Mouse (Mus musculus): ENCODE measurements around the gene Ksr2. TPM values are rescaled to one million over a fixed set of nuclear protein-coding genes. Genes with fewer than 3 reads are reported as not detected.
"Not testable (repeated sequence)": the region's sequence is repeated elsewhere in the genome, so short reads cannot be mapped to it uniquely, and the experiment has no call there.

The Ksr2 gene
- polyA plus RNA-seq, 1 experiment from 2014 or later: 0.46 TPM

DNA sequence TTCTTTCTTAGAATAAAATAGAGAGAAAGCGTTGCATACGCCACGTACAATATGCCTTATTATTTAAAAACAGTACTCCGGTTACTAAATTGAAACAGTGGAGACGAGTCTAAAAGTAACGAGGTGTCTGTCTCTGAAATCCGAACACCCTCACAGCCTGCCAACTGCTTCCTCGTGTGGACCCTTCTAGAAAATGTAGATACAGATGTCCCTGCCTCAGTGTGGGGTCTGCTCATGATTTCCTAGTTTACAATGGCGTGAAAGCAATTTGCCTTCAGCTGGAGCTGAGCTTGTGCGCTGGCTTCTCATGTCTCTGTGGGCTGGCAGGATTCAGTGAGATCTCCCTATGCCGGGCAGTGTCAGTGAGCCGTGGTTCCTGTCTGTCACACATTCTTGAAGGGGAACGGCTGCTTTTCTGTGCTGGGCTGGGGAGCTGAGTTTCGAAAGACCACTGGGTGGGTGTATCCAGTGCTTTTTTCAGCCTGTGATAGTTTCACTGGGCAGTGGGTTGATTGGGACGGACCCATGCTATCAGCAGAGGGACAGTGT lies 194.0 kb downstream of the Ksr2 start:
- 64% methylated on average over 15 of the region's 15 CpGs for WGBS
- H3K9me3 ChIP-seq: no peaks in the 10 kb centered on the region
- H3K4me1 ChIP-seq (replicated peaks): no peaks in the 10 kb centered on the region
- no peak for ATAC-seq
- no peaks in the 10 kb centered on the region for H3K27me3 ChIP-seq (replicated peaks)
- no peak overlapping the region for H3K4me2 ChIP-seq (replicated peaks)
- H3K36me3 ChIP-seq: no peaks in the 10 kb centered on the region
- no peak overlapping the region for H3K9ac ChIP-seq
- no peak overlapping the region for H3K27ac ChIP-seq
- no peak overlapping the region for H3K4me3 ChIP-seq (replicated peaks)

- H3K4me2 ChIP-seq (replicated peaks): no peak overlapping the region
- no peaks in the 10 kb centered on the region for H3K36me3 ChIP-seq
- H3K27ac ChIP-seq: no peak overlapping the region
- H3K4me1 ChIP-seq (replicated peaks): no peaks in the 10 kb centered on the region
- peak; percentile 36; the same call in 1 of the 2 replicates for ATAC-seq
- H3K27me3 ChIP-seq (replicated peaks): no peaks in the 10 kb centered on the region
- 44% methylated on average over 5 of the region's 5 CpGs for WGBS
- H3K9ac ChIP-seq: no peak overlapping the region
- no peaks in the 10 kb centered on the region for H3K9me3 ChIP-seq
- H3K4me3 ChIP-seq (replicated peaks): no peak overlapping the region
These were observed 200.7 kb downstream of the Ksr2 start for GRCm38 (mm10) chr5:117614331-117615024.

GRCm38 (mm10) chr5:117620292-117620691 lies 206.5 kb downstream of the Ksr2 start:
- no peak overlapping the region for H3K9ac ChIP-seq
- no peak overlapping the region for H3K4me3 ChIP-seq (replicated peaks)
- H3K36me3 ChIP-seq: no peaks in the 10 kb centered on the region
- no peak overlapping the region for H3K27ac ChIP-seq
- WGBS: 79% methylated on average over 4 of the region's 4 CpGs
- H3K27me3 ChIP-seq (replicated peaks): no peaks in the 10 kb centered on the region
- ATAC-seq: no peak
- H3K4me1 ChIP-seq (replicated peaks): no peaks in the 10 kb centered on the region
- H3K4me2 ChIP-seq (replicated peaks): no peak overlapping the region
- no peaks in the 10 kb centered on the region for H3K9me3 ChIP-seq

DNA sequence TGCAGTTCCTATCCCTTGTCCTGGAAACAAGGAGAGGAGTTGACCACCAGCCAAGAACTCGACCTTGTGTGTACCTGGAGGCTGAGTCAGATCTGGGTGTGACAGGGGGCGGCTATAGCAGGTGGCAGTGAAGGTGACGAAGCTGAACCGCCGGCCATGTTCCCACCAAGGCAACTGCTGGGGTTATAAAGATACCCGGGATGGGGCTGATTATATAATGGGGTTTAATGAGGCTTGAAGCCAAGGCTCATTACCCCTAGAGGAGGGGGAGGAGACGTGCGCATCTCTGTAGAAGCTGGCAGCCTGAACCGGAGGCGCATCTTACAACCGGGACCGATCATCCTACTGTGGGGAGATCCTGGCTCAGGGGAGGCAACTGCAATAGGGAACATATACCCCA lies 208.4 kb downstream of the Ksr2 start:
- Histone ChIP-seq H3K36me3 (no peaks in the 10 kb centered on the region), H3K27ac (no peak overlapping the region), H3K4me1 (replicated peaks) (no peaks in the 10 kb centered on the region), H3K4me3 (replicated peaks) (no peak overlapping the region), H3K9ac (no peak overlapping the region), H3K9me3 (no peaks in the 10 kb centered on the region), H3K4me2 (replicated peaks) (no peak overlapping the region), H3K27me3 (replicated peaks) (no peaks in the 10 kb centered on the region)
- 76% methylated on average over 12 of the region's 12 CpGs for WGBS
- ATAC-seq: no peak

DNA sequence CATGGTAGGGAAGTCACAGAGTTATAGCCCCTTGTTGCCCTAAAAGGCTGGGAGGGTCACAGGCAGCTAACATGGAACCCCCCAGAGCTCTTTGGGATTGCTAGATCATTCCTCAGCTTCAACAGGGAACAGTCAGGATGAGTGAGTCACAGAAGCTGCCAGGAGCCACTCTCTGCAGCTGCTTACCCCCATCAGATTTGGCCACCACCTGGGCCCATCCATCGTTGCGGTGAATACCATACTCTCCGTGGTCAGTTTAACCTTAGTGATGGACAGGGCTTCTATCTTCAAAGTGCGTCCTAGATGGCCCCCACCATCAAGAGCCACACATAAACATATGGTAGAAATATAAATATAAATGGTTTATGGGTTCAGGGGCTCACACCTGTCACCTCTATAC lies 209.4 kb downstream of the Ksr2 start:
- ATAC-seq; H3K27ac ChIP-seq; H3K4me1 ChIP-seq (replicated peaks); H3K9me3 ChIP-seq; H3K36me3 ChIP-seq; H3K27me3 ChIP-seq (replicated peaks); H3K9ac ChIP-seq; H3K4me3 ChIP-seq (replicated peaks); H3K4me2 ChIP-seq (replicated peaks): not testable (repeated sequence)
- WGBS: 84% methylated on average over 4 of the region's 4 CpGs

DNA sequence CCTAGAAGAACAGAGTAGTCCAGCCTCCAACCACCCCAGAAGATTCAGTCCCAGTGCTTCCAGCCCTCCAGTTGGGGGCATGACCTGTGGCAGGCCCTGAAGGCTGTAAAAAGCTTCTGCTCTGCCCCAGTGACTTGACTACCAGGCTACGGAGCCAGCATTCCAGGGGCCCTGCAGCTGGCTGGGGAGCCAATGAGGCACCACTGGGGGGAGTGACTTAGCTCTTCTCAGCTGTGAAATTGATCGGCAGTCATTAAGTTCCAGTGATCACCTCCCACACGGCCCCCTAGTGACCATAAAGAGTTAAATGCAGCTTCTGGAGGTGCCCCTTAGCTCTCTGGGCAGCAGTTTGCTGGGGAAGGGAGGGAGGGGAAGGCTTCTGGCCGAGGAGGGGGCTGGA lies 213.1 kb downstream of the Ksr2 start:
- Histone ChIP-seq H3K36me3 (no peaks in the 10 kb centered on the region), H3K27ac (no peak overlapping the region)
- 12% methylated on average over 4 of the region's 4 CpGs for WGBS

GRCm38 (mm10) chr5:117628351-117628750 lies 214.6 kb downstream of the Ksr2 start:
- Histone ChIP-seq H3K27ac (no peak overlapping the region), H3K4me3 (replicated peaks) (no peak overlapping the region), H3K27me3 (replicated peaks) (no peaks in the 10 kb centered on the region), H3K9ac (no peak overlapping the region), H3K4me2 (replicated peaks) (no peak overlapping the region), H3K9me3 (no peaks in the 10 kb centered on the region), H3K4me1 (replicated peaks) (no peaks in the 10 kb centered on the region), H3K36me3 (no peaks in the 10 kb centered on the region)
- WGBS: 53% methylated on average over 7 of the region's 7 CpGs
- no peak for ATAC-seq

More for the DNA sequence above, 213.1 kb downstream of the Ksr2 start:
- H3K4me1 ChIP-seq (replicated peaks): no peaks in the 10 kb centered on the region
- no peak overlapping the region for H3K9ac ChIP-seq
- H3K9me3 ChIP-seq: no peaks in the 10 kb centered on the region
- H3K4me3 ChIP-seq (replicated peaks): no peak overlapping the region
- ATAC-seq: no peak
- H3K27me3 ChIP-seq (replicated peaks): no peaks in the 10 kb centered on the region
- H3K4me2 ChIP-seq (replicated peaks): no peak overlapping the region

- ATAC-seq: no peak
- H3K9me3 ChIP-seq: no peaks in the 10 kb centered on the region
- H3K36me3 ChIP-seq: no peaks in the 10 kb centered on the region
- H3K4me2 ChIP-seq (replicated peaks): no peak overlapping the region
- H3K27ac ChIP-seq: no peak overlapping the region
- H3K9ac ChIP-seq: no peak overlapping the region
- H3K27me3 ChIP-seq (replicated peaks): no peaks in the 10 kb centered on the region
- H3K4me1 ChIP-seq (replicated peaks): no peaks in the 10 kb centered on the region
- 85% methylated on average over 14 of the region's 14 CpGs for whole genome bisulfite sequencing
- H3K4me3 ChIP-seq (replicated peaks): no peak overlapping the region
These were observed 215.8 kb downstream of the Ksr2 start for GRCm38 (mm10) chr5:117629570-117629969.

DNA sequence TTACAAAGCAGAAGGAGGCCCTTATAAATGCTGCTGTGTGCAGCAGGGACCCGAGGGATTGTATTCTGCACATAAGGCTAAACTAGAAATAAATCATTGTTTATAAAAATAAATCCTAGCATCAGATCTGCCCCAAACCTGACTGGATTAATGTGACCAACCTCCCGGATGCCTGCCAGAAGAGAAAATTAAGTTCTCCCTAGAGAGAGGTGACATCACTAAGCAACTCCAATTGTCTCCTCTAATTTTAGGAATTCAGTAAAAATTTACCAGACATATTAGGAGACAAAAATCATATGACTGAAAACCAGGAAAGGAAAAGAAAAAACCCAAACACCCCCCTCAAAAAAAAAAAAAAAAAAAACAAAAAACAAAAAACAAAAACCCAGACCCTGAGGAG lies 221.4 kb downstream of the Ksr2 start:
- no peak overlapping the region for H3K9ac ChIP-seq
- no peaks in the 10 kb centered on the region for H3K4me1 ChIP-seq (replicated peaks)
- no peak for ATAC-seq
- no peaks in the 10 kb centered on the region for H3K27me3 ChIP-seq (replicated peaks)
- H3K4me3 ChIP-seq (replicated peaks): no peak overlapping the region
- no peak overlapping the region for H3K4me2 ChIP-seq (replicated peaks)
- H3K36me3 ChIP-seq: no peaks in the 10 kb centered on the region
- no peak overlapping the region for H3K27ac ChIP-seq
- H3K9me3 ChIP-seq: no peaks in the 10 kb centered on the region
- WGBS: 48% methylated on average over 2 of the region's 2 CpGs

- WGBS: 33% methylated on average over 5 of the region's 5 CpGs
These were observed 222.0 kb downstream of the Ksr2 start for GRCm38 (mm10) chr5:117635838-117636237.

DNA sequence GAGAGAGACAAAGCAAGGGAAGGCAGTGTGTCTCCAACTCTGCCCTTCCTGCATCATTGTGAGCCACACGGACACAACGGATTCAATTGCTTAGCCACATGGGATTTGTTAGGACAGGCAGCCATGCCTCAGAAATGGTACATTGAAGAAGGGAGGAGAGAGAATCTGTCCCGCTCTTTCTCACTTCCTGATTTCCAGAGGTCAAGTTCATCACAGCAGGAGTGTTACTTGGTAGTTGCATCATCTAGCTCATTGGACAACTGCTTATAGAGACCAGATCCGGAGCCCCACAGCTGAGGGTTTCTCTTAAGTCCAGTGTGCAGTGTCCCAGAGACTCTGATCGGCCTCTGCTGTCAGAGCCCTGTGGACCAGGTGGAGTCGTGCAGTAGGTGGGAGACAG lies 227.8 kb downstream of the Ksr2 start:
- Histone ChIP-seq H3K4me3 (replicated peaks) (no peak overlapping the region), H3K36me3 (no peaks in the 10 kb centered on the region), H3K27ac (no peak overlapping the region), H3K4me1 (replicated peaks) (no peaks in the 10 kb centered on the region), H3K4me2 (replicated peaks) (no peak overlapping the region), H3K27me3 (replicated peaks) (no peaks in the 10 kb centered on the region), H3K9ac (no peak overlapping the region), H3K9me3 (no peaks in the 10 kb centered on the region)
- 82% methylated on average over 6 of the region's 6 CpGs for WGBS
- ATAC-seq: no peak

More at GRCm38 (mm10) chr5:117635838-117636237, 222.0 kb downstream of the Ksr2 start:
- no peak overlapping the region for H3K27ac ChIP-seq
- H3K4me1 ChIP-seq (replicated peaks): no peaks in the 10 kb centered on the region
- no peak overlapping the region for H3K4me3 ChIP-seq (replicated peaks)
- H3K9ac ChIP-seq: no peak overlapping the region
- H3K36me3 ChIP-seq: no peaks in the 10 kb centered on the region
- no peak for ATAC-seq
- no peak overlapping the region for H3K4me2 ChIP-seq (replicated peaks)
- no peaks in the 10 kb centered on the region for H3K9me3 ChIP-seq
- no peaks in the 10 kb centered on the region for H3K27me3 ChIP-seq (replicated peaks)

DNA sequence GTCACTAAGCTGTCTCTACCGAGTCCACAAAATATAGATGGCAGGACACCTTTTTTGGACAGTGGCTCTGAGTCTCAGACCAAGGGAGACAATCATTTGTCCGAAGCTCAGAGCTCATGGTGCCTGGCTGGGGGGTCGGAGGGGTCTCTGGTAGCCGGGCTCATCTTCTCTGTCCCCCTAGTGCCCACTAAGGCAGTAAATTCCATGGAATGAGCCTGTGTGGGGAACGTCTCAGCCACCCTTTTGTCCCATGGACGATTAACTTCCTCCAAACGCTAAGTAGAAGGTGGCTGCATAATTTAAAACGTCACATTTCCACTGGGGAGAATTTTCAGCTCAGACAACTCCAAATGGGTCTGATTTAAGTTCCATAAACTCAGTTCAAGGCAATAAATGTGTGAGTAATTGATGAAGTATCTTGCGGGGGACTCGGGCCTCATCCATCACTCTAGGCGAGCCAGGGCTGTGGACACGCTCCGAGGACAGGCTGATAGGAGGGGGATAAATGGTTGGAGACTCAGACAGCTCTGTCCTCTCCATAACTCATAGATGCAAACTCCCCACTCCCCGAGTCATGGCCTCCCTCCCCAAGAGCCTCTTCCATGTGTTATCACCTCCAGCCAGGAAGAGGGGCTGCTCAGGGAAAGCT lies 237.6 kb downstream of the Ksr2 start:
- no peak overlapping the region for H3K4me2 ChIP-seq (replicated peaks)
- no peaks in the 10 kb centered on the region for H3K36me3 ChIP-seq
- no peaks in the 10 kb centered on the region for H3K4me1 ChIP-seq (replicated peaks)
- 43% methylated on average over 14 of the region's 14 CpGs for WGBS
- H3K4me3 ChIP-seq (replicated peaks): no peak overlapping the region
- H3K27ac ChIP-seq: no peak overlapping the region
- H3K27me3 ChIP-seq (replicated peaks): no peaks in the 10 kb centered on the region
- H3K9ac ChIP-seq: no peak overlapping the region
- ATAC-seq: no peak
- no peaks in the 10 kb centered on the region for H3K9me3 ChIP-seq

DNA sequence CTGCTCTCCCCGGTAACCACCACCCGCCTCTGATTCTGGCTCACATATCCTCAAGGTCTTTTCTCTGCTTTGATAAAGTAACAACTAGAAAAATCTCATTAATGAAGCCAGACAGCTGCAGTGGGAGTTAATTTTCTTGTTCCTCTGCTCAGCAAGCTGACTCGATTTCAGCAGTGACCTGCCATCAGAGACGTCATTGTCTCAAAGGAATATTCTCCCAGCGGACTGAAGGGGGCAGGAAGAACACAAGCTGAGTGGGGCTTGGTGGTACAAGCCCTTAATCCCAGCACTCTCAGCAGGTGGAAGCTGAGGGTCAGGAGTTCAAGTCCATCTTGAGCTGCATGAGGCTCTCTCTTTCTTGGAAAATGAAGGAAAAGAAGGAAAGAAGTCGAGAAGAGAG lies 244.8 kb downstream of the Ksr2 start:
- no peak overlapping the region for H3K27ac ChIP-seq
- ATAC-seq: no peak
- H3K4me3 ChIP-seq (replicated peaks): no peak overlapping the region
- H3K4me2 ChIP-seq (replicated peaks): no peak overlapping the region
- H3K9me3 ChIP-seq: no peaks in the 10 kb centered on the region
- H3K4me1 ChIP-seq (replicated peaks): no peaks in the 10 kb centered on the region
- H3K27me3 ChIP-seq (replicated peaks): no peaks in the 10 kb centered on the region
- no peak overlapping the region for H3K9ac ChIP-seq
- no peaks in the 10 kb centered on the region for H3K36me3 ChIP-seq
- WGBS: 47% methylated on average over 6 of the region's 6 CpGs

All from intestine, embryonic 15.5 days (tissue).